Mouse (Mus musculus): ENCODE measurements around the gene Cerk.
"Not testable (repeated sequence)": the region's sequence is repeated elsewhere in the genome, so short reads cannot be mapped to it uniquely, and the experiment has no call there.

The Cerk gene

GRCm38 (mm10) chr15:86185689-86186569 lies at the start of gene Cerk:
Gene Cerk, minus strand, starts transcription at chr15:86186141.
- DNase-seq (ENCODE audit: inconsistent ontology term): peak; percentile 78

GRCm38 (mm10) chr15:86234517-86235441 lies 48.8 kb upstream of the Cerk start:
- no peak for DNase-seq (ENCODE audit: inconsistent ontology term)

DNA sequence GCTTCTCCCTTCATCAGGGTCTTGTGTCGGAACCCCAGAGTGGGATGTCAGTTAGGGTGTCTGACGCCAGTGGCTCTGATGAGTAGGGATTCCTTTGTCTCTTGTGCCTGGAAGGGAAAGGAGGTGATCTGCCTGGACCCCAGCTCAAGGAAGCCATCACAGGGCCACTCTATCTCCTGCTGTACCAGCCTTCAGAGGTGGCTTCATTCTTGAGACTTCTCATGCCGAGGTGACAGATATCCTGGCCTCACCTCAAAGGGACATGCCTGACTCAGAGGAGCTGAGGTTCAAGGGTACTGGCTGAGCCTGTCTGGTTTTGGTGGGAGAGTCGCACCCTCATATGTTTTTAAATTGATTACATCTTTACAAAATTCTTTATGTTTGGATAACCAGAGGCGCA lies 48.1 kb upstream of the Cerk start:
- DNase-seq (ENCODE audit: inconsistent ontology term): no peak

DNA sequence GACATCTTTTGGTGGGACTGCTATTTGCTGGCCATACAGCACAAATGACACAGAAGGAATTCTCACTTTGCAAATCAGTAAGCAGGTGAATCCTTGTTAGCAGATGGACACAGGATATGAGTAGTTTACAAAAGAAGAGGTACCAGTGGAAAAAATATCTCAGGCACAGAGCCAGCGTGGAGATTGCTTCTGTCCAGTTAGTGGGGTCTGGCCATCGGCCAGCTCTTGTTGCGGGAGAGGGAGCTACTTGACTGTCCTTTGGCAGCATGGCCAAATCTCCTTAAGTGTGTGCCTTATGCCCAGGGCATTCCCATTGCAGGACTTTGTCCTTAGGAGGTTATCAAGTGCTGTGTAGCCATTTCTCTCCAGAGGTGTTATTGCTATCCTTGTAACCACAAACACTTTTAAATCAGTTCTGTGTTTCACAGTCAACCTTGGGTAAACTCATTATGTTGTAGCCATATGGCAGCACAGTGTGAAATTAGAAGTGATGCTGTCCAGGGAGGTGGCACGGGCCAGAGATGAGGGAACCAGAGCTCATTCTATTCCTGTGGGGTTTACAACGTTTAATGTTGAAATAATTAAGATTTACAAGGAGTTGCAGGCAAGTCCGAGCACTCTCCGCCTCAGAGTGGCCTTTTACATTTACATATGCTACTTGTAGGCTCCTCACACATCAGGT lies 46.0 kb upstream of the Cerk start:
- DNase-seq (ENCODE audit: inconsistent ontology term): no peak

GRCm38 (mm10) chr15:86231170-86231569 lies 45.2 kb upstream of the Cerk start:
- DNase-seq (ENCODE audit: inconsistent ontology term): no peak

DNA sequence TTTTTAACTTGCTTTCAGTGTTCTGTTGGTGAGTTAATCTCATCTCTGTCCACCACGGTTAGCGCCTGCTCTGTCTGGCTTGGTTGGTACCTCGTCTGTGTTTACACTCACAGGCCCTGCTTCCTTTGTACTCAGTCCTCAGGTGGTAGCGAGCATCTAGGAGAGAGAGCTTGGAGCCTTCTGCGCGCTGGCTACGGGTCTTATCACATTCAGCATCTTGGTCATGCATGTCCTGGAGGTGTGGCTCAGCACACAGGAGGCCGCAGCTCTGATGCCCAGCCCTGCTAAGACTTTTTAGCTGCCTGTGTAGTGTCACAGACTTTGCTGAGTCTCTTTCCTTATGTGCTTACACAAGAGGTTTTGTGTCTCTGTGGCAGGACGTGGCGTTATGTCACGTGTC lies 43.7 kb upstream of the Cerk start:
- DNase-seq (ENCODE audit: inconsistent ontology term): no peak

- no peak for DNase-seq (ENCODE audit: inconsistent ontology term)
These were observed 43.1 kb upstream of the Cerk start for GRCm38 (mm10) chr15:86229088-86229487.

GRCm38 (mm10) chr15:86228186-86228585 lies 42.2 kb upstream of the Cerk start:
- DNase-seq (ENCODE audit: inconsistent ontology term): no peak

DNA sequence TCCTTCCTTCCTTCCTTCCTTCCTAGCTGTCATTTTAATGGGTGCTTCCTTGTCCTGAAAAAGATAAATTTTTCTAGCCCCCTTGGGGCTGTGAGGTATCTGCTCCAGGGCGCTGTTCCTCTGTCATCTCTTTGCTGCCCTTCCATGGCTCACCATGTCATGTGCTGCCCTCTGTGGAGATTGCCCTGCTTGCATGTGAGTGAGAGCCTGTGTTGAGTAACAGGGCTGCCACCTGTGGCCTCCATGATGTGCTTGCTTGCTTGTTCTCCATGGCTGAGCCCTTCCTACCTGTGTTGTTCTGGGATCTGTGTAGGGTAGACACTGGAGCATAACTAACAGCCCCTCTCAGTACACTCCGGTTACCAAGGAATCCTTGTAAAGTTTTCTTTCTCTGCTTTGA lies 41.0 kb upstream of the Cerk start:
- DNase-seq (ENCODE audit: inconsistent ontology term): no peak

DNA sequence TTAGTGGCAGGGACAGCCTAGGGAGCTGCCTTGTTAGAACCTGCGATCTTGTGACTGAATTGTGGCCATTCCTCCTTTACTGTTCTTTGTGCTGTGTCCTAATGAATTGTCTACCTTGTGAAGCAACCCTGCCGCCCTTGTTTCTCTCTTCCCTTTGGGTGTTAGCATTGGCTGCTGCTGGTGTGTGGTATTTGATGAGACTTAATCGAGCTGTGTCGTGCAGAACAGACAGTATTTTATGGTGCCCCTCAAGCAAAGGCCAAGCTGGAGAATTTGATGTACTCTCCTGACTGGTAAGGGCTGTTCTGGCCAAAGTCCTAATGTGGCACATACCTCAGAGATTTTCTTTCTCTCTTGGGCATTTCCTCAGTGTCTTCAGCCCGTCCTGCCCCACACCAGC lies 40.3 kb upstream of the Cerk start:
- no peak for DNase-seq (ENCODE audit: inconsistent ontology term)

DNA sequence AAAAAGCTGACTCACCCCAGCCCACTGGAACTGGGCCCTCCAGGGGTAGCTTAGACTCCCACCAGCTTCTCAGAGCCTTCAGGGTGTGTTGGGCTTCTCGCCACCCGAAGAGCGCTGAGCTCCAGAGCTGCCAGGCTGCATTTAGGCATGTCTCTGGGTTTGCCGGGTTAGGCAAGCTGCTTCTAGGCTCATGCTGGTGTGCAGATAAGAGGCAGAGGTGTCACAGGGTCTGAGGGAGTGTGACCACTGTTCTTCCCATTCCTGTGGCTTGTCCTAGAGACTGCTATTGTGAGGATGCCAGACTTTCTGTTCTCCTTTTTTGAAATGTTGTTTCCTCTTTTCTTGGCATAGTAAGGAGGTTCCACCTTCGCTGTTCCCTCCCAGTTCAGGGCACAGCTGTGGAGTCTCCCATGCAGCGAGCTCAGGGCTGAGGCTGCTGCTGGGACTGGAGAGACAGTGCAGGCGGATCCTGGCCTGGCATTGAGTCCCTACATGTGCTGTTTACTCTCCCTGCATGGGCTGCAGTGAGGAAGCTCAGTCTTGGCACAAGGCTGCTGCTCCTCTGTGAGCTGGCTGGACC lies 39.1 kb upstream of the Cerk start:
- DNase-seq (ENCODE audit: inconsistent ontology term): no peak

- not testable (repeated sequence) for DNase-seq (ENCODE audit: inconsistent ontology term)
These were observed 36.0 kb upstream of the Cerk start for GRCm38 (mm10) chr15:86221901-86222300.

GRCm38 (mm10) chr15:86221369-86221768 lies 35.4 kb upstream of the Cerk start:
- no peak for DNase-seq (ENCODE audit: inconsistent ontology term)

- no peak for DNase-seq (ENCODE audit: inconsistent ontology term)
These were observed 34.8 kb upstream of the Cerk start for GRCm38 (mm10) chr15:86220715-86221114.

DNA sequence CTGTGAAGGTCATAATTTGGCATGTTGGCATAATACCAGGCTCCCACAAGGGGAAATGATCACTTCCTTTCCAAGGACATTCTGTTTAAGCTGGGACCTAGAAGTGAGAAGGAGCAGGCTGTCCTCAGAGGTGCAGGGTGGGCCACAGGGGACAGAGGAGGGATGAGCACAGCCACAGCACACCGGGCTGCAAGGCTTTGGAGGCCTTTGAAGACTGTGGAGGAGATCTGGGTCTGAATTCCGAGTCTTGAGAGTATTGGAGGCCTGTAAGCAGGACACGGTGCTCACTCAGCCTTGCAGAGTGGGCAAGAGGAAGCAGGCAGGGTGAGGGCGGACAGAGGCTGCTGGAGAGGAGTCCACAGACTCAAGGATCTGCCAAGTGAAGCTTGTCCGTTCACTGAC lies 34.3 kb upstream of the Cerk start:
- DNase-seq (ENCODE audit: inconsistent ontology term): no peak

DNA sequence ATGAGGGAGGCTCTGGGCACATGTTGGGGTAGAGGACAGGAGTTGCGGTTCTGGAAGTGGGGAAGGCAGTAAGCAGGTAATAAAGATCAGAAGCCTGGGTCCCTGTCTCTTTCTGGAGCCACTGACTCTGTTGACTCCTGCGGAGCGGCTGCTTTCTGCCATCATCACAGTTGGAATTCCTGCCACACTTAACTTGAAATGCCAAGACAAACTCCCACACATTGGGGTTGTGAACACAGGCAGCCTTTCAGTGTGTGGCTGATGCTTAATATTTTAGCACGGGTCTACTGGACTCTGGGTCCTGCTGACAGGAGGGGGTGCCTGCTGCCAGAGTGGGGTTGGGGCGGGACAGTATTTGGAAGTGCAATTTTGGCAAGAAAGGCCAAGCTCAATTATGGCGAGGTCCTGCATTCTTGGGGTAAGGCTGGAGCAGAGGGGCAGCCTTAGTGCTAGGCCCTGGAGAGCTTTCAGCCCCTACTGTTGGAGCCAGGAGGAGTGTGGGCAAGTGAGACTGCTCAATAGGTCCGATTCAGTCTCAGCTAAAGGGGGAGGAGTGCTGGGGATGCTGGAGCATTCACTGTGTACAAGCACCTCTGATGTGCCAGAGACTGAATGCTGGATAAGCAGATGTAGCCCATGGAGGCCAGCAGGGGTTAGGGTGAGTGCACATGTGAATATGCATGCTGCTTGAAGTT lies 33.7 kb upstream of the Cerk start:
- no peak for DNase-seq (ENCODE audit: inconsistent ontology term)

- DNase-seq (ENCODE audit: inconsistent ontology term): not testable (repeated sequence)
These were observed 30.7 kb upstream of the Cerk start for GRCm38 (mm10) chr15:86216641-86217040.

DNA sequence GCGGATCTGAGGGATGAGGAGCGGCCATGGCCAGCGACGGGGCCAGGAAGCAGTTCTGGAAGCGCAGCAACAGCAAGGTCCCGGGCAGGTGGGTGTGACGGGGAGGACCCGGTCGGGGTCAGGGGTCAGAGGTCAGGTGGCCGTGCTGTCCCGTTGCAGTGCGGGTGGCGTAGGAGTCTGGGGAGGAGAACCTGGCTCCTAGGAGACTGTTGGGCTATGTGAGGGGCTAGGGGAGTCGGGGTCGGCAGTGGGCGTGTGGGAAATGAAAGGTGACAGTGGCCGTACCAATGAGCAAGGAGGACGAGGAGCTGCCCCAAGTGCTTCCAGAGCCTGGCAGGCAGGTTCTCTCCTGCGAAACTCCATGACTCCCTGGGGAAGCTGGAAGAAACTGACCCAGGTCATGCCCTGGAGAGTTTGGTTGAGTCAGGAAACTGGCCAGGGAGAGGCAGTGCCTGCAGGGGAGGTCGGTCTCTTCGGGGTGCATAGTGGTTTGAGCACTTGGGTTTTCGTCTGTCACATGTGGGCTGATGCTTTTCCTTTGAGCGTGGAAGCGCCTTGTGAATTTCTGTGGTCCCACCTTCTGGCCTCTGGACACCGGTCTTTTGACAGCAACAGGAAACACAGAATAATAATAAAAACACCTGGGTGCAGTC lies 28.7 kb upstream of the Cerk start:
- no peak for DNase-seq (ENCODE audit: inconsistent ontology term)

DNA sequence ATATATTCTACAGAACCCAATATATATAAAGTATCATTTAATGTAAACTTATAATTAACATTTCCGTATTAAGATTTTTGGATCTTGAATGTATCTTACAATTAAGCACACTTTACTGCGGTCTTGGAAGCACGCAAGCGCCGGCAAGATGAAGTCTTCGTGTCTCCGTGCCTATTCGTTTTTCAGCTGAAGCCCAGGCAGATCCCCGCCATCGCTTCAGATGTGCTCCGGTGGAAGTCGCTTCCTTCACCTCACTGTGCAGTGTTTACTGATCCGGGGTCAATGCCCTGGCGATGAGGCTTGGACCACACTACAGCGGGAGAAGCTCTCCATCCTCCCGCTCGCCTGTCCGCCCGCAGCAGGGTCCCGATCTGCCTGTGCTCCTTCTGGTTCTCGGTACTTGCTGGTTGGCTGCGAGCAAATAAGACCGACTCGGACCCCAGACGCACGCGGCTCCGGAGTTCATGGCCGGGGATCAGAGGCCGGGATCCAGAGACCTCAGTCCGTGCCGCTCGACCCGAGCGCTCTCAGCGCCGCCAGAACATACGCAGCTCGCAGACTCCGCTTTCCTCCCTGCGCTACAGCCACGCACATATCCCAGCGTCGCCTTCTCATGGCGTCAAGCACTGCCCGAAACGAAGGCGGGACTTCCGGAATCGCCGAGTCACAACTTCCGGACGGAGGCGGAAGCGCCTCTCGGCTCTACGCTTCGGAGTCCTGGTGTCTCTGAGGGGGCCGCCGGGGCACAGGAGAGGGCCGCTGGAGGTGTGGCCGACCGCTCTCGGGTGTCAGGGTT lies 28.0 kb upstream of the Cerk start, which contains the start of gene Tbc1d22a:
Tbc1d22a (plus strand) TSS at position 707 of the 796 bp plus-strand sequence.
- peak; percentile 88 for DNase-seq (ENCODE audit: inconsistent ontology term)

- not testable (repeated sequence) for DNase-seq (ENCODE audit: inconsistent ontology term)
These were observed 26.3 kb upstream of the Cerk start for GRCm38 (mm10) chr15:86212193-86212592.
